Mouse (Mus musculus) bone marrow, adult 2 months (tissue): ENCODE measurements around the gene Rffl. TPM values are rescaled to one million over a fixed set of nuclear protein-coding genes. Genes with fewer than 3 reads are reported as not detected.

Source experiments
- H3K27ac ChIP-seq: fragments of 200-500 bp; 2 replicates; pipeline ENCODE4 v1.5.1; 2012; ENCODE audit warnings: low read depth, mild to moderate bottlenecking, control low read depth, inconsistent platforms, low read length; ENCODE audit not compliant: control insufficient read depth, poor library complexity, insufficient read depth
- H3K4me1 ChIP-seq: fragments of 200-500 bp; 2 replicates; pipeline ENCODE4 v1.6.1; 2011; ENCODE audit warnings: low read length; ENCODE audit not compliant: control insufficient read depth, insufficient read depth
- H3K4me3 ChIP-seq: fragments of 200-500 bp; replicated peaks from 2 replicates; pipeline ENCODE3; 2011; ENCODE audit warnings: mild to moderate bottlenecking, low read depth, low read length, control low read depth; ENCODE audit not compliant: control insufficient read depth
- CTCF ChIP-seq: fragments of 200-500 bp; IDR thresholded peaks from 2 replicates; pipeline ENCODE4 v1.5.1; 2011; ENCODE audit warnings: low read length, control low read depth; ENCODE audit not compliant: control insufficient read depth, insufficient read depth
- POLR2A ChIP-seq: fragments of 200-500 bp; IDR thresholded peaks from 2 replicates; pipeline ENCODE4 v1.6.1; 2011; ENCODE audit warnings: low read depth, mild to moderate bottlenecking, control low read depth, low read length, borderline replicate concordance; ENCODE audit not compliant: control insufficient read depth
- WGBS: fragments of 180-500 bp; shearing (Covaris S2); methylation state at CpG from one replicate; pipeline ENCODE4 v1.1.7; 2018; 5-methylcytosine and 5-hydroxymethylcytosine counted together
- polyA plus RNA-seq: library from polyadenylated mRNA; stranded (reverse); fragments of >200 nt; gene quantifications from 2 replicates; pipeline ENCODE4 v1.2.4, GENCODE M21; 2011; ENCODE audit warnings: low replicate concordance; ENCODE audit not compliant: missing spikeins, insufficient read depth, insufficient read length

Rffl gene
- polyA plus RNA-seq, 1 experiment, result 23.8 TPM

- Histone ChIP-seq H3K4me1 (no peaks in the 10 kb centered on the region; the same call in 1 of the 2 replicates), H3K4me3 (no peak overlapping the region), H3K27ac (no peak overlapping the region)
- no peak for TF ChIP-seq CTCF
- TF ChIP-seq POLR2A, result no peak
- 86% methylated on average over 11 of the region's 11 CpGs for WGBS
Measured at GRCm38 (mm10) chr11:82783453-82783852, 87.6 kb downstream of the Rffl start.

- TF ChIP-seq CTCF (no peak), POLR2A (no peak)
- H3K4me3 ChIP-seq, result no peak overlapping the region
- no peak overlapping the region for H3K27ac ChIP-seq
- 47% methylated on average over 6 of the region's 6 CpGs for WGBS
- H3K4me1 ChIP-seq, result no peaks in the 10 kb centered on the region; the same call in 1 of the 2 replicates
Measured at GRCm38 (mm10) chr11:82782197-82782596, 88.8 kb downstream of the Rffl start.

DNA sequence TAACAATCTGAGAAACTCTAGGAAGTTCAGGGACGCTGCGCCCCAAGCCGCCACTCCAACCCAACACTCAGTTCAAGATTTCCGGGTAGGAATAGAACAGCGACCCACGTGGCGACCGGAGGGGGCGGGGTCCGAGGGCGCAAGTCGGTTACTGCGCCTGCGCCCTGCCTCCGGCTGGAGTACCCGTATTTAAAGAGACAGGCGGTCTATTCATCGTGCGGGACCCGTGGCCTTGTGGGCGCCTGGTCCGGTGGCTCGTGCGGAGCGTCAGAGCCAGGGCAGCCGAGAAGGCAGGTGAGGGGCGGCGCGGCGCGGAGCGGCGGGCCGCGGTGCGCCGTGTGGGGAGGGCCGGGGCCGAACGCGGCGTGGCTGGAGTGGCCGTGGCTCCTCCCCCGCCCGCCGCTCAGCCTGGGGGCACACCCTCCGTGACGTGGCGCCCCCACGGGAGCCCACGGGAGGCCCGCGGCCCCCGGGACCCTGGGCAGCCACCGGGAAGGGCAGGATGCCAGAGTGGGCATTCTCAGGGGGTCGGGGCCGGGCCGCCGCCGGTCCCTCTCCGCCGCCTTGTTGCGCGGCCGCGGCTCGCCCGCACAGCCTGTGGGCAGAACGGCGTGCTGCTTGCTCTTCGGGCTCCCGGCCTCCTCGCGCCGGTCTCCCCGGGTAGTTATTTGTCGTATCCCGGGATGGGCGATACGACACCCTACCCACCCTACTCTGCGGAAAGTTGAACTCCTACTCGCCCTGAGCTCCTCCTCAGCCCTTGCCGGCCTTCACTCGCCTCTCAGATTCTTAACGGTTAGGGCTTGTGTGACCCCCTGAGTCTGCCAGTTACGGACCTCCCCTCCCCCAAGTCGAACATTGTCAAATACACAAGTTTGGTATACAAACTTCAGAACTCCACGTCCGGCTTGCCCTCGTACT lies 89.8 kb downstream of the Rffl start, which contains the start of gene Lig3:
Gene Lig3 (plus strand): TSS at position 126 of the 921 bp plus-strand sequence.
- TF ChIP-seq CTCF (no peak), POLR2A (peak; percentile 52)
- under 1% methylated on average over 89 of the region's 90 CpGs for WGBS
- H3K4me1 ChIP-seq, result no peaks in the 10 kb centered on the region; the same call in 1 of the 2 replicates
- peak within 1 kb of the TSS; percentile 90 for H3K27ac ChIP-seq
- H3K4me3 ChIP-seq, result peak within 1 kb of the TSS; percentile 88

- WGBS, result 30% methylated on average over 5 of the region's 5 CpGs
- Histone ChIP-seq H3K4me1 (no peaks in the 10 kb centered on the region; the same call in 1 of the 2 replicates), H3K27ac (no peak overlapping the region), H3K4me3 (no peak overlapping the region)
- no peak for TF ChIP-seq CTCF
- no peak for TF ChIP-seq POLR2A
Measured at GRCm38 (mm10) chr11:82780134-82780533, 90.9 kb downstream of the Rffl start.

- peak overlapping the region; percentile 73 for H3K27ac ChIP-seq
- no peak for TF ChIP-seq CTCF
- TF ChIP-seq POLR2A, result no peak
- H3K4me3 ChIP-seq, result peak overlapping the region; percentile 91
- under 1% methylated on average over 28 of the region's 28 CpGs for WGBS
- H3K4me1 ChIP-seq, result peaks cover 1% of the 10 kb centered on the region; the same call in 1 of the 2 replicates
Measured at GRCm38 (mm10) chr11:82764438-82764924, 106.5 kb downstream of the Rffl start.

DNA sequence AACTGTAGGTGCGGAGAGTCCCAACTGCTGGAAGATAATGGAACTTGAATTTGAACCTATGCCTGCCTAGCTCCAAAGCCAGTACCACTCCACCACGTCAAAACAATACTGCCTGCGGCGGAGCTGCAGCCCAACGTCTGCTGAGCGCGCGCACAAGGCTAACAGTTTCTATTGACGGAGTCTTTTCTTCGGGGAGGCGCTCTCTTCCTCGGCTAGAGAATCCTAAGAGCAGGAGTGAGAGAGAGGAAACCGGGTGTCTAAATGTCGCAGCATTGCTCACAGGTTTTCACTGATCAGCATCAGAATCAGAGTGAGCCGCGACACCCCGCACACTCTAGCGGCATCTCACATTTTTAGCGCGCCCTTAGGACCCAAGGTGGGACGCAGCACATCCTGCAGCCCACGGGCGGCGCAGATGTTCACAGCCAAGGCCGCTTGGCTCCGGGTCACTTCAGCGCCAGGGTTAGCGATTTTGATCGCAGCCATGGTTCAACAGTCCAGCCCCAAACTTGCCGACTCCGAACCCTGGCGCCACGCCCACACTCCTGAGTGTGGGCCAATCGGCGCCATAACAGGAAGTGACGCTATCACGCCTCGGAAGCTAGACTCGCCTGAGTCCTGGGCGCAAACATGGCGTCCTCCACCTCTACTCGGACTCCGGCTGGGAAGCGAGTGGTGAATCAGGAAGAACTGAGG lies 107.1 kb downstream of the Rffl start, which contains the start of the genes Cct6b and Zfp830:
Gene Cct6b (minus strand): TSS at position 580 of the 696 bp plus-strand sequence.
Gene Zfp830 (plus strand): TSS at position 604 of the 696 bp plus-strand sequence.
- WGBS, result under 1% methylated on average over 44 of the region's 44 CpGs
- Histone ChIP-seq H3K27ac (peak within 1 kb of the TSS; percentile 94), H3K4me3 (peak within 1 kb of the TSS; percentile 91), H3K4me1 (peaks cover 1% of the 10 kb centered on the region; the same call in 1 of the 2 replicates)
- TF ChIP-seq POLR2A (peak; percentile 92; the same call in 1 of the 2 replicates), CTCF (no peak)

DNA sequence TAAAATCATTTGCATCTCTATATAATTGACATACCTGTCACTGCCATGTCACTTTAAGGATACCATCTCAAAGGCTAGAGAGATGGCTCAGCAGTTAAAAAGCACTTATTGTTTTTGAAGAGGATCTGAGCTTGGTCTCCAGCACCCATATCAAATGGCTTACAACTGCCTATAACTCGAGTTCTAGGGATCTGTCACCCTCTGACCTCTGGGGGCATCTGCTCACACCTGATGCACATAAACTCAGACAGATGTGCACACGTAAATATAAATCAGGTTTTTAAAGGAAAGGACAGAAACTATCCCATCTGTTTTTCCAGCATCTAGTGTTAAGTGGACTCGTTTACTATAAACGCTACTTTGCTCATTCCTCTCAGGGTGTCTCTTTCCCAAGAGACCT lies 107.7 kb downstream of the Rffl start:
- peaks cover 1% of the 10 kb centered on the region; the same call in 1 of the 2 replicates for H3K4me1 ChIP-seq
- H3K4me3 ChIP-seq, result peak overlapping the region; percentile 27
- TF ChIP-seq POLR2A (no peak), CTCF (no peak)
- 7% methylated on average over 4 of the region's 4 CpGs for WGBS
- H3K27ac ChIP-seq, result no peak overlapping the region
